Mouse (Mus musculus) urinary bladder, adult 2 months (tissue): Measurements from ENCODE around the gene Hesx1. TPM values are rescaled to one million over a fixed set of nuclear protein-coding genes. Genes with fewer than 3 reads are reported as not detected.

Experiments used
- polyA plus RNA-seq: library from polyadenylated mRNA; depleted of rRNA; stranded (reverse); fragments of >200 nt; gene quantifications from 2 replicates; pipeline ENCODE4 v1.2.3, GENCODE M21; 2012; rRNA removed

The Hesx1 gene
- polyA plus RNA-seq, 1 experiment: 0.21 TPM

Other genes starting within 250 kb of the Hesx1 start
- not detected in 2 replicates for gene Asb14, start 99.9 kb upstream of the Hesx1 start, polyA plus RNA-seq
- gene Appl1, start 23.2 kb upstream of the Hesx1 start, polyA plus RNA-seq: 14.3 and 15.6 TPM in 2 replicates
- gene Il17rd, start 44.5 kb downstream of the Hesx1 start, polyA plus RNA-seq: 6.3 and 7.1 TPM in 2 replicates
- 30.4 and 36.6 TPM in 2 replicates for gene Arhgef3, start 120.5 kb downstream of the Hesx1 start, polyA plus RNA-seq